ENCODE assay signal across 8 mouse cellular contexts in the genomic region with DNA sequence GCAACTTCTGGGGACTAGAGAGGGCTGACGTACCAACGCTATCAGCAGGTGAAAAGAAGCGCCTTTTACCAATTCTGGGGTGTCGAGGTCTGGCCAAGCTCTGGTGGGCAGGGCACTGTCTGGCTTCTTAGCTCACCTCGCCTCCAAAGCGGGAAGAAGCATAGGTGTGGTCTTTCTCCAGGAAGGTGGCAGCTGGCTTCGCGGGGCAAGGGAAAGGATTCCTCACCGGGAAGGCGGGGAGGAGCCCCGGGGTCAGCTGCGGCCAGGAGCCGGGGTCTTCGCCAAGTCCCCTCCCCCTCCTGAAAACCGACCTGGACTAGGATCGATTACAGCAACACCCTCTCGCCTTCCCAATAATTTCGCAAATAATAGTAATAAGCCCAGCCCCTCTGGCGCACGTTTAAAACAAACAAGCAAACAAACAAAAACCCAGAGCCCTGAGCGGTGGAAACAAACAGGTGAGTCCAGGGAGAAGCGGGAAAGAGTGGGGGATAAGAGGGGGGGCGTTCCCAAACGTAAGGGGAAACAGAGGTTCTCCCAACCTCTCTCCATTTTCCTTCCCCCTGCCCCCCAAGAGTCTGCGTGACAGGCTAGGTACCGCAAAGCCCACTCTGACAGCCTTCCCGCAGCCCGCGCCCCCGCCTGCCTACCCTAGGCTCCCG.
DNase-seq lines count a peak whose midpoint lies in the region; ATAC-seq lines count a peak whose summit lies in the region.

No protein-coding gene starts in this region.

- H3K27me3 ChIP-seq in embryonic facial prominence, embryonic 12.5 days, result no peaks in the 10 kb centered on the region
- H3K27me3 ChIP-seq in heart, embryonic 10.5 days (ENCODE audit: insufficient read depth, poor library complexity, severe bottlenecking), result no peaks in the 10 kb centered on the region
- H3K27me3 ChIP-seq in kidney, embryonic 14.5 days (ENCODE audit: control insufficient read depth, insufficient read depth, low read length), result no peaks in the 10 kb centered on the region

- peak overlapping the region; percentile 93 for H3K4me2 ChIP-seq in embryonic facial prominence, embryonic 12.5 days (replicated peaks)
- peak overlapping the region; percentile 91 for H3K4me2 ChIP-seq in kidney, embryonic 14.5 days (replicated peaks; ENCODE audit: low read depth, low read length)

- H3K36me3 ChIP-seq in embryonic facial prominence, embryonic 12.5 days, result no peaks in the 10 kb centered on the region
- H3K36me3 ChIP-seq in heart, embryonic 10.5 days, result no peaks in the 10 kb centered on the region
- H3K36me3 ChIP-seq in kidney, embryonic 14.5 days (ENCODE audit: control insufficient read depth, insufficient read depth, low read length), result no peaks in the 10 kb centered on the region

- H3K4me3 ChIP-seq in embryonic facial prominence, embryonic 12.5 days, result peak overlapping the region; percentile 76
- peak overlapping the region; percentile 80 for H3K4me3 ChIP-seq in heart, embryonic 10.5 days
- H3K4me3 ChIP-seq in kidney, embryonic 14.5 days (ENCODE audit: low read length), result peak overlapping the region; percentile 59

- no peaks in the 10 kb centered on the region for H3K9me3 ChIP-seq in embryonic facial prominence, embryonic 12.5 days
- H3K9me3 ChIP-seq in heart, embryonic 10.5 days, result no peaks in the 10 kb centered on the region
- H3K9me3 ChIP-seq in kidney, embryonic 14.5 days (ENCODE audit: control insufficient read depth, low read length), result no peaks in the 10 kb centered on the region

- WGBS in embryonic facial prominence, embryonic 12.5 days, result under 1% methylated on average over 30 of the region's 31 CpGs
- WGBS in heart, embryonic 10.5 days, result under 1% methylated on average over 31 of the region's 31 CpGs
- under 1% methylated on average over 30 of the region's 31 CpGs for WGBS in kidney, embryonic 14.5 days

- H3K9ac ChIP-seq in embryonic facial prominence, embryonic 12.5 days, result peak overlapping the region; percentile 83
- H3K9ac ChIP-seq in kidney, embryonic 14.5 days (ENCODE audit: low read depth, low read length), result peak overlapping the region; percentile 65

- peak overlapping the region; percentile 88; the same call in 1 of the 2 replicates for H3K27ac ChIP-seq in embryonic facial prominence, embryonic 12.5 days
- peak overlapping the region; percentile 94 for H3K27ac ChIP-seq in heart, embryonic 10.5 days
- peak overlapping the region; percentile 30; the same call in 1 of the 2 replicates for H3K27ac ChIP-seq in kidney, embryonic 14.5 days (ENCODE audit: low read depth, low read length)

- H3K4me1 ChIP-seq in embryonic facial prominence, embryonic 12.5 days, result peaks cover 23% of the 10 kb centered on the region
- H3K4me1 ChIP-seq in heart, embryonic 10.5 days, result peaks cover 24% of the 10 kb centered on the region
- peaks cover 17% of the 10 kb centered on the region; the same call in 1 of the 2 replicates for H3K4me1 ChIP-seq in kidney, embryonic 14.5 days (ENCODE audit: control insufficient read depth, insufficient read depth, low read length)

- peak; percentile 10 to 31 for DNase-seq in CD8-positive naive resting alpha-beta T cell, adult 2 months (ENCODE audit: low read depth in 2 of 2, low spot score in 2 of 2)
- peak; percentile 45 for DNase-seq in adrenal gland, adult 8-10 months
- DNase-seq in heart, embryonic 10.5 days (ENCODE audit: low spot score), result peak; percentile 71
- DNase-seq in lung, postnatal 10 days, result peak; percentile 46
- peak; percentile 34 for DNase-seq in retina, embryonic 14.5 days (ENCODE audit: low spot score)
- no peak for DNase-seq in MN1 (ENCODE audit: low spot score)

- ATAC-seq in embryonic facial prominence, embryonic 12.5 days (ENCODE audit: insufficient number of reproducible peaks, insufficient read depth, low FRiP score, low TSS enrichment), result no peak
- ATAC-seq in kidney, embryonic 14.5 days (ENCODE audit: low FRiP score, low TSS enrichment), result peak; percentile 17

Comparison
In these comparisons a context has a peak if more than half of its experiments do, and no peak if none do; other contexts are left out.
1. H3K27ac ChIP-seq: peak in every context shown above with its lines; median percentile 94 in heart, embryonic 10.5 days; 88 in embryonic facial prominence, embryonic 12.5 days; 30 in kidney, embryonic 14.5 days.